Mouse (Mus musculus) cerebellum, adult 2 months (tissue): Measurements from ENCODE around the gene Uprt.

Experiments used
- CTCF ChIP-seq: fragments of 200-500 bp; IDR thresholded peaks from 2 replicates; pipeline ENCODE4 v1.5.1; 2011; ENCODE audit warnings: low read depth, mild to moderate bottlenecking, control low read depth, low read length, moderate library complexity, borderline replicate concordance; ENCODE audit not compliant: insufficient read depth
- POLR2A ChIP-seq: fragments of 200-500 bp; IDR thresholded peaks from 2 replicates; pipeline ENCODE4 v1.6.1; 2011; ENCODE audit warnings: low read length, control low read depth, borderline replicate concordance; ENCODE audit not compliant: insufficient read depth

GRCm38 (mm10) chrX:104489626-104490355, 7.2 kb downstream of the Uprt start:
- TF ChIP-seq CTCF (no peak), POLR2A (no peak)
